Mouse (Mus musculus) neural tube, embryonic 14.5 days (tissue): ENCODE results near the gene Scgb3a1. TPM values are rescaled to one million over a fixed set of nuclear protein-coding genes. Genes with fewer than 3 reads are reported as not detected.

ENCODE experiments used
- ATAC-seq: fragments of 200-750 bp; cut with Nextera tagmentation; 2 replicates; pipeline ENCODE4 v1.8.0; 2017; ENCODE audit warnings: low read depth, mild to moderate bottlenecking, moderate TSS enrichment, moderate library complexity
- H3K27ac ChIP-seq: fragments of 300-500 bp; sonication (generic); 2 replicates; pipeline ENCODE4 v1.5.1; 2014; ENCODE audit warnings: low read depth, mild to moderate bottlenecking, control low read depth, low read length, moderate library complexity, mixed read lengths
- H3K27me3 ChIP-seq: fragments of 300-500 bp; sonication (generic); 2 replicates; pipeline ENCODE4 v1.6.1; 2014; ENCODE audit warnings: low read length; ENCODE audit not compliant: control insufficient read depth, insufficient read depth
- H3K36me3 ChIP-seq: fragments of 300-500 bp; sonication (generic); 2 replicates; pipeline ENCODE4 v1.6.1; 2014; ENCODE audit warnings: low read length, mixed read lengths; ENCODE audit not compliant: control insufficient read depth, insufficient read depth
- H3K4me1 ChIP-seq: fragments of 300-500 bp; sonication (generic); 2 replicates; pipeline ENCODE4 v1.6.1; 2014; ENCODE audit warnings: low read length; ENCODE audit not compliant: control insufficient read depth, insufficient read depth
- H3K4me2 ChIP-seq: fragments of 300-500 bp; sonication (generic); 2 replicates; pipeline ENCODE4 v1.6.1; 2014; ENCODE audit warnings: mild to moderate bottlenecking, low read depth, low read length, control low read depth
- H3K4me3 ChIP-seq: fragments of 300-500 bp; sonication (generic); 2 replicates; pipeline ENCODE4 v1.5.1; 2014; ENCODE audit warnings: low read depth, low read length, control low read depth, mixed read lengths
- H3K9ac ChIP-seq: fragments of 300-500 bp; sonication (generic); replicated peaks from 2 replicates; pipeline ENCODE4 v1.6.1; 2014; ENCODE audit warnings: low read depth, mild to moderate bottlenecking, control low read depth, low read length, mixed read lengths
- H3K9me3 ChIP-seq: fragments of 300-500 bp; sonication (generic); 2 replicates; pipeline ENCODE4 v1.6.1; 2016; ENCODE audit warnings: low read length; ENCODE audit not compliant: control insufficient read depth
- WGBS: fragments of 180-500 bp; shearing (Covaris S2); extraction: QIAGEN DNeasy Blood & Tissue Kit; methylation state at CpG from one replicate; pipeline ENCODE4 v1.1.7; 2014; 5-methylcytosine and 5-hydroxymethylcytosine counted together
- polyA plus RNA-seq: library from polyadenylated mRNA; unstranded; fragments of >200 nt; fragmentation: Nextera tagmentation; extraction: Ambion mirVana; gene quantifications from 2 replicates; pipeline ENCODE4 v1.2.1, GENCODE M21; 2014

Gene Scgb3a1
- polyA plus RNA-seq, 1 experiment from 2014 or later: not detected

- peaks cover 16% of the 10 kb centered on the region for H3K27me3 ChIP-seq
- H3K4me3 ChIP-seq: no peak overlapping the region
- 6% methylated on average over 22 of the region's 22 CpGs for WGBS
- H3K36me3 ChIP-seq: no peaks in the 10 kb centered on the region
- no peak overlapping the region for H3K27ac ChIP-seq
- no peaks in the 10 kb centered on the region for H3K9me3 ChIP-seq
- no peak overlapping the region for H3K9ac ChIP-seq
- no peaks in the 10 kb centered on the region for H3K4me1 ChIP-seq
- ATAC-seq: 0 out of 2 replicates have a peak, but pooled peaks have one; percentile 39
- H3K4me2 ChIP-seq: peak overlapping the region; percentile 41
These were observed 29.3 kb upstream of the Scgb3a1 start for GRCm38 (mm10) chr11:49634101-49634500.

GRCm38 (mm10) chr11:49635671-49636070 lies 27.7 kb upstream of the Scgb3a1 start:
- Histone ChIP-seq H3K9me3 (no peaks in the 10 kb centered on the region), H3K36me3 (no peaks in the 10 kb centered on the region), H3K4me1 (no peaks in the 10 kb centered on the region), H3K4me3 (no peak overlapping the region), H3K27me3 (peaks cover 16% of the 10 kb centered on the region), H3K9ac (no peak overlapping the region), H3K27ac (no peak overlapping the region), H3K4me2 (no peak overlapping the region)
- no peak for ATAC-seq
- WGBS: 75% methylated on average over 6 of the region's 6 CpGs

- Histone ChIP-seq H3K27ac (no peak overlapping the region), H3K4me2 (no peak overlapping the region), H3K36me3 (no peaks in the 10 kb centered on the region), H3K9ac (no peak overlapping the region), H3K27me3 (peaks cover 16% of the 10 kb centered on the region), H3K9me3 (no peaks in the 10 kb centered on the region), H3K4me3 (no peak overlapping the region), H3K4me1 (no peaks in the 10 kb centered on the region)
- ATAC-seq: no peak
- 2% methylated on average over 11 of the region's 11 CpGs for WGBS
These were observed 27.0 kb upstream of the Scgb3a1 start for GRCm38 (mm10) chr11:49636449-49636848.

- no peaks in the 10 kb centered on the region for H3K4me1 ChIP-seq
- WGBS: 65% methylated on average over 7 of the region's 8 CpGs
- H3K27ac ChIP-seq: no peak overlapping the region
- H3K36me3 ChIP-seq: no peaks in the 10 kb centered on the region
- no peak for ATAC-seq
- H3K9ac ChIP-seq: no peak overlapping the region
- no peak overlapping the region for H3K4me2 ChIP-seq
- no peaks in the 10 kb centered on the region for H3K9me3 ChIP-seq
- H3K27me3 ChIP-seq: no peaks in the 10 kb centered on the region
- H3K4me3 ChIP-seq: no peak overlapping the region
These were observed 17.7 kb upstream of the Scgb3a1 start for GRCm38 (mm10) chr11:49645677-49646076.

GRCm38 (mm10) chr11:49650113-49650993 lies 13.1 kb upstream of the Scgb3a1 start:
- Histone ChIP-seq H3K9me3 (no peaks in the 10 kb centered on the region), H3K27ac (no peak overlapping the region), H3K27me3 (no peaks in the 10 kb centered on the region), H3K4me2 (no peak overlapping the region), H3K36me3 (no peaks in the 10 kb centered on the region), H3K4me3 (no peak overlapping the region), H3K9ac (no peak overlapping the region), H3K4me1 (no peaks in the 10 kb centered on the region)
- no peak for ATAC-seq
- WGBS: 69% methylated on average over 18 of the region's 18 CpGs

- ATAC-seq: no peak
- no peak overlapping the region for H3K4me3 ChIP-seq
- WGBS: 78% methylated on average over 16 of the region's 16 CpGs
- H3K9me3 ChIP-seq: no peaks in the 10 kb centered on the region
- H3K4me2 ChIP-seq: no peak overlapping the region
- H3K27ac ChIP-seq: no peak overlapping the region
- no peaks in the 10 kb centered on the region for H3K36me3 ChIP-seq
- H3K4me1 ChIP-seq: no peaks in the 10 kb centered on the region
- H3K27me3 ChIP-seq: no peaks in the 10 kb centered on the region
- H3K9ac ChIP-seq: no peak overlapping the region
These were observed 12.2 kb upstream of the Scgb3a1 start for GRCm38 (mm10) chr11:49650994-49651761.

GRCm38 (mm10) chr11:49651762-49652322 lies 11.6 kb upstream of the Scgb3a1 start:
- H3K9ac ChIP-seq: no peak overlapping the region
- no peak overlapping the region for H3K4me2 ChIP-seq
- no peaks in the 10 kb centered on the region for H3K36me3 ChIP-seq
- H3K27me3 ChIP-seq: no peaks in the 10 kb centered on the region
- WGBS: 92% methylated on average over 10 of the region's 10 CpGs
- no peaks in the 10 kb centered on the region for H3K9me3 ChIP-seq
- no peak overlapping the region for H3K27ac ChIP-seq
- ATAC-seq: no peak
- H3K4me1 ChIP-seq: no peaks in the 10 kb centered on the region
- H3K4me3 ChIP-seq: no peak overlapping the region

GRCm38 (mm10) chr11:49652401-49653078 lies 10.9 kb upstream of the Scgb3a1 start:
- ATAC-seq: peak; percentile 80
- H3K9ac ChIP-seq: no peak overlapping the region

More at GRCm38 (mm10) chr11:49652401-49653078, 10.9 kb upstream of the Scgb3a1 start:
- Histone ChIP-seq H3K4me3 (no peak overlapping the region), H3K27me3 (no peaks in the 10 kb centered on the region), H3K9me3 (no peaks in the 10 kb centered on the region), H3K36me3 (no peaks in the 10 kb centered on the region), H3K27ac (no peak overlapping the region), H3K4me2 (peak overlapping the region; percentile 22; the same call in 1 of the 2 replicates), H3K4me1 (no peaks in the 10 kb centered on the region)
- WGBS: 23% methylated on average over 19 of the region's 19 CpGs
